In genomic region chr17:34202760-34203442, GRCm38 (mm10) we compare ENCODE assay signal across 13 mouse cellular contexts. TPM values are rescaled to one million over a fixed set of nuclear protein-coding genes. Genes with fewer than 3 reads are reported as not detected.
DNase-seq lines count a peak whose midpoint lies in the region; ATAC-seq lines count a peak whose summit lies in the region.
"Had no signal": no experiment of that assay in that cellular context is flagged by ENCODE, and none has a peak within 500 bp of the region (broad histone marks: within the 10 kb centered on the region; RNA-seq: fewer than 3 reads in every experiment).

No protein-coding gene starts in this region.

- no peaks in the 10 kb centered on the region for H3K9me3 ChIP-seq in hindbrain, embryonic 11.5 days (ENCODE audit: control insufficient read depth, low read length)
- no peaks in the 10 kb centered on the region for H3K9me3 ChIP-seq in hindbrain, embryonic 10.5 days
- H3K9me3 ChIP-seq in neural tube, embryonic 12.5 days, result no peaks in the 10 kb centered on the region
- H3K9me3 ChIP-seq in hindbrain, embryonic 14.5 days (ENCODE audit: control insufficient read depth, low read length), result no peaks in the 10 kb centered on the region
- no peaks in the 10 kb centered on the region for H3K9me3 ChIP-seq in stomach, embryonic 15.5 days
- H3K9me3 ChIP-seq: heart, embryonic 15.5 days; liver, embryonic 15.5 days had no signal

- H3K27ac ChIP-seq in hindbrain, embryonic 11.5 days (ENCODE audit: low read depth, low read length), result no peak overlapping the region
- H3K27ac ChIP-seq in hindbrain, embryonic 10.5 days, result no peak overlapping the region
- no peak overlapping the region for H3K27ac ChIP-seq in neural tube, embryonic 12.5 days
- no peak overlapping the region for H3K27ac ChIP-seq in hindbrain, embryonic 14.5 days
- no peak overlapping the region for H3K27ac ChIP-seq in stomach, embryonic 15.5 days
- H3K27ac ChIP-seq: heart, embryonic 15.5 days; liver, embryonic 15.5 days had no signal

- DNase-seq in hindbrain, embryonic 11.5 days (ENCODE audit: low spot score), result no peak
- DNase-seq in hindbrain, embryonic 10.5 days (ENCODE audit: low spot score), result no peak
- no peak for DNase-seq in neural tube, embryonic 10.5 days (ENCODE audit: extremely low spot score, low spot score)
- DNase-seq in hindbrain, embryonic 14.5 days (ENCODE audit: low spot score), result no peak
- no peak for DNase-seq in lung, postnatal 36 days
- DNase-seq: cerebellum, adult 11-12 months; kidney, postnatal 4 days; left cerebral cortex, postnatal 4 days; lung, postnatal 14 days had no signal

- no peak overlapping the region for H3K9ac ChIP-seq in hindbrain, embryonic 11.5 days (ENCODE audit: low read depth, low read length)
- H3K9ac ChIP-seq in neural tube, embryonic 12.5 days, result no peak overlapping the region
- no peak overlapping the region for H3K9ac ChIP-seq in hindbrain, embryonic 14.5 days
- no peak overlapping the region for H3K9ac ChIP-seq in stomach, embryonic 15.5 days
- H3K9ac ChIP-seq: heart, embryonic 15.5 days; liver, embryonic 15.5 days had no signal

- 77% methylated on average over 4 of the region's 4 CpGs for WGBS in hindbrain, embryonic 11.5 days
- WGBS in hindbrain, embryonic 10.5 days, result 79% methylated on average over 4 of the region's 4 CpGs
- WGBS in neural tube, embryonic 12.5 days, result 88% methylated on average over 4 of the region's 4 CpGs
- 80% methylated on average over 4 of the region's 4 CpGs for WGBS in hindbrain, embryonic 14.5 days
- WGBS in stomach, embryonic 15.5 days, result 74% methylated on average over 4 of the region's 4 CpGs

- H3K27me3 ChIP-seq in hindbrain, embryonic 11.5 days (ENCODE audit: control insufficient read depth, insufficient read depth, low read length), result peaks cover 39% of the 10 kb centered on the region
- H3K27me3 ChIP-seq in hindbrain, embryonic 10.5 days (ENCODE audit: insufficient read depth, poor library complexity, severe bottlenecking), result peaks cover 87% of the 10 kb centered on the region
- peaks cover 58% of the 10 kb centered on the region for H3K27me3 ChIP-seq in neural tube, embryonic 12.5 days (replicated peaks)
- peaks cover 52% of the 10 kb centered on the region for H3K27me3 ChIP-seq in hindbrain, embryonic 14.5 days (ENCODE audit: control insufficient read depth, insufficient read depth, low read length)
- H3K27me3 ChIP-seq in stomach, embryonic 15.5 days (replicated peaks), result peaks cover 13% of the 10 kb centered on the region; the same call in 1 of the 2 replicates

- H3K4me1 ChIP-seq in hindbrain, embryonic 11.5 days (replicated peaks; ENCODE audit: control insufficient read depth, insufficient read depth, low read length), result peaks cover 9% of the 10 kb centered on the region
- peaks cover 21% of the 10 kb centered on the region for H3K4me1 ChIP-seq in hindbrain, embryonic 10.5 days (replicated peaks)
- peaks cover 15% of the 10 kb centered on the region for H3K4me1 ChIP-seq in neural tube, embryonic 12.5 days
- peaks cover 6% of the 10 kb centered on the region; the same call in 1 of the 2 replicates for H3K4me1 ChIP-seq in hindbrain, embryonic 14.5 days (replicated peaks; ENCODE audit: control insufficient read depth, insufficient read depth, low read length)
- peaks cover 15% of the 10 kb centered on the region for H3K4me1 ChIP-seq in stomach, embryonic 15.5 days

- H3K36me3 ChIP-seq in hindbrain, embryonic 11.5 days (ENCODE audit: control insufficient read depth, insufficient read depth, low read length), result no peaks in the 10 kb centered on the region
- H3K36me3 ChIP-seq in hindbrain, embryonic 10.5 days, result no peaks in the 10 kb centered on the region
- H3K36me3 ChIP-seq in neural tube, embryonic 12.5 days, result no peaks in the 10 kb centered on the region
- no peaks in the 10 kb centered on the region for H3K36me3 ChIP-seq in hindbrain, embryonic 14.5 days (replicated peaks; ENCODE audit: control insufficient read depth, insufficient read depth)
- H3K36me3 ChIP-seq in stomach, embryonic 15.5 days, result no peaks in the 10 kb centered on the region
- H3K36me3 ChIP-seq: heart, embryonic 15.5 days; liver, embryonic 15.5 days had no signal

- H3K4me3 ChIP-seq in hindbrain, embryonic 11.5 days (ENCODE audit: low read depth, low read length), result no peak overlapping the region
- no peak overlapping the region for H3K4me3 ChIP-seq in hindbrain, embryonic 10.5 days
- no peak overlapping the region for H3K4me3 ChIP-seq in neural tube, embryonic 12.5 days
- no peak overlapping the region for H3K4me3 ChIP-seq in hindbrain, embryonic 14.5 days (replicated peaks; ENCODE audit: low read length)
- no peak overlapping the region for H3K4me3 ChIP-seq in stomach, embryonic 15.5 days (replicated peaks)
- H3K4me3 ChIP-seq: heart, embryonic 15.5 days; liver, embryonic 15.5 days had no signal

- no peak overlapping the region for H3K4me2 ChIP-seq in hindbrain, embryonic 11.5 days (replicated peaks; ENCODE audit: low read depth, low read length)
- no peak overlapping the region for H3K4me2 ChIP-seq in neural tube, embryonic 12.5 days (replicated peaks)
- no peak overlapping the region for H3K4me2 ChIP-seq in hindbrain, embryonic 14.5 days (replicated peaks)
- no peak overlapping the region for H3K4me2 ChIP-seq in stomach, embryonic 15.5 days
- H3K4me2 ChIP-seq: heart, embryonic 15.5 days had no signal

- 0 out of 2 replicates have a peak, but pooled peaks have one; percentile 35 for ATAC-seq in hindbrain, embryonic 11.5 days (ENCODE audit: low FRiP score)
- ATAC-seq in neural tube, embryonic 12.5 days (ENCODE audit: low FRiP score, low read depth), result 0 out of 2 replicates have a peak, but pooled peaks have one; percentile 22
- 0 out of 2 replicates have a peak, but pooled peaks have one; percentile 25 for ATAC-seq in hindbrain, embryonic 14.5 days (ENCODE audit: low FRiP score)
- ATAC-seq in stomach, embryonic 15.5 days (ENCODE audit: insufficient read depth, low FRiP score, low read depth), result peak; percentile 16; the same call in 1 of the 2 replicates

RNA-seq across cellular contexts. Expression of gene Tap2, which starts 0.4 kb away (rescaled TPM):
- 0.19 and 0.50 TPM in 2 replicates for polyA plus RNA-seq in hindbrain, embryonic 11.5 days (2014; fragmentation: Nextera tagmentation; extraction: Ambion mirVana)
- 0.27 and 1.4 TPM in 2 replicates for polyA plus RNA-seq in hindbrain, embryonic 10.5 days (2016; fragmentation: Nextera tagmentation; extraction: Ambion mirVana)
- polyA plus RNA-seq in neural tube, embryonic 12.5 days (2016; fragmentation: Nextera tagmentation; extraction: Ambion mirVana), result 0.89 and 1.7 TPM in 2 replicates
- polyA plus RNA-seq in hindbrain, embryonic 14.5 days (2014; fragmentation: Nextera tagmentation; extraction: Ambion mirVana), result 0.72 and 1.6 TPM in 2 replicates
- 5.5 and 7.0 TPM in 2 replicates for polyA plus RNA-seq in stomach, embryonic 15.5 days (2015; fragmentation: Nextera tagmentation; extraction: Ambion mirVana)

RNA-seq across cellular contexts. Expression of gene Psmb8, which starts 5.4 kb away (rescaled TPM):
- polyA plus RNA-seq in hindbrain, embryonic 11.5 days (2014; fragmentation: Nextera tagmentation; extraction: Ambion mirVana), result 1.3 and 1.9 TPM in 2 replicates
- 1.2 and 1.8 TPM in 2 replicates for polyA plus RNA-seq in hindbrain, embryonic 10.5 days (2016; fragmentation: Nextera tagmentation; extraction: Ambion mirVana)
- polyA plus RNA-seq in neural tube, embryonic 12.5 days (2016; fragmentation: Nextera tagmentation; extraction: Ambion mirVana), result 2.3 and 2.4 TPM in 2 replicates
- 3.6 and 3.8 TPM in 2 replicates for polyA plus RNA-seq in hindbrain, embryonic 14.5 days (2014; fragmentation: Nextera tagmentation; extraction: Ambion mirVana)
- polyA plus RNA-seq in stomach, embryonic 15.5 days (2015; fragmentation: Nextera tagmentation; extraction: Ambion mirVana), result 12.1 and 14.6 TPM in 2 replicates

RNA-seq across cellular contexts. Expression of gene Psmb9, which starts 15.3 kb away (rescaled TPM):
- polyA plus RNA-seq in hindbrain, embryonic 11.5 days (2014; fragmentation: Nextera tagmentation; extraction: Ambion mirVana), result 0.42 and 1.1 TPM in 2 replicates
- polyA plus RNA-seq in hindbrain, embryonic 10.5 days (2016; fragmentation: Nextera tagmentation; extraction: Ambion mirVana), result 0.66 and 0.97 TPM in 2 replicates
- 0.57 and 1.0 TPM in 2 replicates for polyA plus RNA-seq in neural tube, embryonic 12.5 days (2016; fragmentation: Nextera tagmentation; extraction: Ambion mirVana)
- 0.95 and 1.2 TPM in 2 replicates for polyA plus RNA-seq in hindbrain, embryonic 14.5 days (2014; fragmentation: Nextera tagmentation; extraction: Ambion mirVana)
- 7.9 and 8.1 TPM in 2 replicates for polyA plus RNA-seq in stomach, embryonic 15.5 days (2015; fragmentation: Nextera tagmentation; extraction: Ambion mirVana)

RNA-seq across cellular contexts. Expression of gene Tap1, which starts 15.5 kb away (rescaled TPM):
- polyA plus RNA-seq in hindbrain, embryonic 11.5 days (2014; fragmentation: Nextera tagmentation; extraction: Ambion mirVana), result 1.0 and 1.1 TPM in 2 replicates
- polyA plus RNA-seq in hindbrain, embryonic 10.5 days (2016; fragmentation: Nextera tagmentation; extraction: Ambion mirVana), result 1.7 TPM in 2 replicates
- 1.3 and 1.9 TPM in 2 replicates for polyA plus RNA-seq in neural tube, embryonic 12.5 days (2016; fragmentation: Nextera tagmentation; extraction: Ambion mirVana)
- 2.2 and 2.6 TPM in 2 replicates for polyA plus RNA-seq in hindbrain, embryonic 14.5 days (2014; fragmentation: Nextera tagmentation; extraction: Ambion mirVana)
- polyA plus RNA-seq in stomach, embryonic 15.5 days (2015; fragmentation: Nextera tagmentation; extraction: Ambion mirVana), result 7.5 and 7.7 TPM in 2 replicates

RNA-seq across cellular contexts. Expression of gene H2-Ob, which starts 35.8 kb away (rescaled TPM):
- not detected in 2 replicates for polyA plus RNA-seq in hindbrain, embryonic 11.5 days (2014; fragmentation: Nextera tagmentation; extraction: Ambion mirVana)
- polyA plus RNA-seq in hindbrain, embryonic 10.5 days (2016; fragmentation: Nextera tagmentation; extraction: Ambion mirVana), result 0.24 TPM in 1 of 2 replicates, not detected in the other
- polyA plus RNA-seq in neural tube, embryonic 12.5 days (2016; fragmentation: Nextera tagmentation; extraction: Ambion mirVana), result not detected in 2 replicates
- polyA plus RNA-seq in hindbrain, embryonic 14.5 days (2014; fragmentation: Nextera tagmentation; extraction: Ambion mirVana), result not detected in 2 replicates
- polyA plus RNA-seq in stomach, embryonic 15.5 days (2015; fragmentation: Nextera tagmentation; extraction: Ambion mirVana), result 0.17 and 0.18 TPM in 2 replicates
